Mouse (Mus musculus): ENCODE data around the gene Zfp82.

The Zfp82 gene

DNA sequence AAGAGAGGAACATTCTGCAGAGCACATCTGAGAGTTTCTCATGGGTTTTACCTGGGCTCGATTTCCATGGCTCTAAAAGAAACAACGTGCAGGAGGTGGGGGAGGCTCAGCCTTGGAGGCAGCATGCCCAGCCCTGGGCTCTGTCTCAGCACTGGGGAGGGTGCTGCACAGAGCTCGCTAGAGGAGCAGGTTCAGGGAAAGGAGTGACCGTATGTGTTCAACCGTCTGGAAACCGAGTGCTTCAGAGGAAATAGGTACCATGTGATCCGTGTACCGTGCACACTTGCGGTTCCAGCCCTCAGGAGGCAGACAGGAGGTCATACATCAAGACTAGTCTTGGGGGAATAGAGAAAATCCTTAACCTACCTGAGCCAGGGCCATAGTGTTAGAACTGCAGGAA, 28.3 kb downstream of the Zfp82 start:
- no peak for DNase-seq

DNA sequence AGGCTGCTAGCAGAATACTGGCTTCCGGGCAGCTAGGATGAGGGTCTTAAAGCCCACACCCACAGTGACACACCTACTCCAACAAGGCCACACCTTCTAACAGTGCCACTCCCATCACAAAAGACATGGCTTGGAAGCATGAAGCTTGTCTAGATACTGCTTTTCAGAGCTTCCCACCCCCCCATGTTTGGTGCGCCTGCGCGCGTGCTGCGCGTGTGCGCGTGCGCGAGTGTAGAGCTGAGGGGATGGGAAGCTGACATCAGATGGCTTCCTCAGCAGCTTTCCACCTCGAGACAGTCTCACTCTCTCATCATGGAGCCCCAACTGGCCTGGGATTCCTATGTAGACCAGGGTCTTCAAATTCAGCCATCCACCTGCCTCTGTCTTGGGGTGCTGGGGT, 38.4 kb downstream of the Zfp82 start:
- DNase-seq, result no peak

DNA sequence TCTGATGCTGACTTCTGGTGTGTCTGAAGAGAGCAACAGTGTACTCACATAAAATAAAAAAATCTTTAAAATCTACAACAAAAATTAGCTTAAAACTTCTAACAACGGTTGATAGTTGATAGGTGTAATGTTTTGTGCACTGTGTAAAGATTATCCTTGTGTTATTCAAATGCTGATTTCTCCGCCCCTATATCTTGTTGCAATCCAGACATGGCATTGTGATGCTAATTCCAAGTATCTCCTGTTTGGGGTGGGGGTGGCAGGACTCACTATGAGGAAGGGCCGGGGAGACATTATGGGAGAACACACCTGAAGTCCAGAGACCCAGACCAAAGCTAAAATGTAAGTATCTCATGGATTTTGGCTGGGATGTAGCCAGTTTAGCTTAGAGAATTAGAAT, 41.3 kb downstream of the Zfp82 start:
- no peak for DNase-seq

DNA sequence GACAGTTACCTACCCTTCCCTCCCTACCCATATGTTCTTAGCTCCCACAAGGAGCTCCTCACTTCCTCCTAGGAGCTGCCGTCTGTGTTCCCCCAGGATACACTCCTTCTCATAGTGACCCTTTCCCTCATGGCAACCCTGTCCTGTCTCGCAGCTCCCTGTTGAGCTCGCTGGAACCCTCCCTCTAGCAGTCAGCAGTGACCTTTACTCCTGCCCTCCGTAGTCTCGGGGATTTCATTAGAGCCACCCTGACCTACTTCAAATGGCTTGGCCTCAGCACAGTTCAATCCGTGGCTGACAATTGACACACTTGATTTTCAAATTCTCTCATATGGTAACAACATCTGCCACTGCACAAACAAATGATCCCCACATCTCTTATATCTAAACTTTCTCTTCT, 42.0 kb downstream of the Zfp82 start:
- no peak for DNase-seq

DNA sequence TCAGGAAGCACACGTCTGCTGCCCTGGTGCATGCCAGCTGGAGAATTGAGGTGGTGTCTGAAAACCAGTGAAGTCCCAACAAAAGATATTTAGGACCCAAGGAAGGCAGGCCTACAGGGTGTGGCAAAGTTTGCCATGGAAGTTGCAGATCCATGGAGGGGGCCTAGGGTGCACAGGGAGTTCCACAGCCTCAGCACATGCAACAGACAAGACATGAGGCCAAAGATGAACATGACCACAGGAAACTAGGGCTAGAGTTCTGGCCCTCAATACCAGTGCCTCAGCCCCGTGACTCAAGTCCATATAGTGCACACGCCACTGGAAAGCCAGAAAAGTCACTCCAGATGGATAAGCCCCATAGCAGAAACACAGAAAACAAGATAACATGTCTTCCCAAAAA, 44.1 kb downstream of the Zfp82 start:
- DNase-seq, result no peak

DNA sequence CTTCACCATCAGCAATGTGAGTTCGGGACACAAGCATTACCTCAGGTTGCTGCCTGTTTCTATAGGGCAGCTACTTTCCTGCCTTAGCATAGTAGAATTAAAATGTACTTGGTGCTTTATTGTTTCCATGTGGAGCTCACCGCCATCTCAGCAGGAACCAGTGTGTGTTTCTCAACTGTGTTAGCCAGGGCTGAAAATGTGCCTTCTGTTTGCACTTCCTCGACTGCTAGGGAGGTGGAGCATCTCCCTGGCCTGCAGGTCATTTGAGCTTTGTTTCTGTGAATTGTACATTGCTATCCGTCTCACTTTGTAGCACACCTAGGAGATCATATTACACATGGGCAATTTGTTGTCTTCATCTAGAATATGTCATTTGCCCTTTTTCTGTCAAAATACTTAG, 45.4 kb downstream of the Zfp82 start:
- no peak for DNase-seq

DNA sequence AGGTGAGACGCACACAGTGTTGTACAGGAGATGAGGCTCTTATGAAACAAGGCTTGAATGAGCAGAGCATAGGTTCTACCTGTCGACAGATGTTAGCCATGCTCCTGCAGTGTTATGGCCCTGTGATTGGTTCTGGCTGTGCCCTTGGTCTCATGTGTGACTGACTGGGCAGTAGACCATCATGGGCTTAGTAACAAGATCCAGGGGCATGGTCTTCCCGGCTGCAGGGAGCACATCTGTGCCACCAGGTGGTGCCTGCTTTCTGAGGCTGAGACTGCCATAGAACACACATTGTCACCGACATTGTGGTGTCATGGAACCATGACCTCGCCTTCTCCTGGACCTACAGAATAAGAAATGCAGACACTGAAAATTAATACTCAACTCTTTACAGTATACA, 47.3 kb downstream of the Zfp82 start:
- no peak for DNase-seq

DNA sequence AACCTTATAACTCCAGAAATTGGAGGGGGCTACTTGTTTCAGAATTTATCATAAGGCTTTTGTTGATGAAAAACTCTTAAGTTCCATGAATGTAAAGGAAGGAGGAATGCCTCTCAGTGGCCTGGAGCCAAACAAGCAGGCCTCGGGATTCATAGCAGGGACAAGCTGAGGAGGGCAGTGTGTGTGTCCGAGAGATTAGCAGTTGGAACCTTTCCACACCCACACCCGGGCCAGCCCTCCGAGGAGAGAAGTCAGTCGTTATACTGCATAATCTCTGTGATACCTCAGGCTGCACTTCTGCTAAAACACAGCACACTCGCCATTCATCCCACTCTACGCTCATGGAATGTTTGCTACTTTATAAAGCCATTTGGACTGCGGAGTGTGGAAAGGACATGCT, 48.9 kb downstream of the Zfp82 start:
- no peak for DNase-seq

DNA sequence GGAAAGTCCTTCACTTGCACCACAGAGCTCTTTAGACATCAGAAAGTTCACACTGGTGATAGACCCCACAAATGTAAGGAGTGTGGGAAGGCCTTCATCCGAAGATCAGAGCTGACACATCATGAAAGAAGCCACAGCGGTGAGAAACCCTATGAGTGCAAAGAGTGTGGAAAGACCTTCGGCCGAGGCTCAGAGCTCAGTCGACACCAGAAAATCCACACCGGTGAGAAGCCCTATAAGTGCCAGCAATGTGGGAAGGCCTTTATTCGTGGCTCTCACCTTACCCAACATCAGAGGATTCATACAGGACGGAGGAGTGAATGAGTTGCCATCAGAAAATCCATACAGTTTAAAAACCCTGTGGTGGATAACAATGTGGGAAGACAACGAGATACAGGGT, 49.4 kb downstream of the Zfp82 start:
- no peak for DNase-seq

DNA sequence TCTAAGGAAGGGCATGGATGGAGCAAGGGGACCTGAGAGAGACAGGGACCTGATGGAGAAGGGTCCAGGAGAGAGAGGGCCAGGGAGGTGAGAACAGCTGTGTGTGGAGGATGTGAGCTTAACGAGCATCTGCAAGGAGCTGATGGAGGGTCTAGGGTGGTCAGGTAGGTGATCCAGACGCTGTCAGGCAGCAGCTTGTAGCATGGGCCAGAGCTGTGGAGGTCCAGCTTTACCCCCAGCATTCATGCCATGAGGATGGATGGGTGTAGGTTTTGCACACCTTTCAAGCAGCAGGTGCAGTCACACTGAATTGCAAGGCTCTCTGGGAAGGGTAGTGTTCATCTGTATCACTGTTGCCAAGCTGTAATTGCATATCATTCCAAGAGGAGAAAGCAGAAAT, 53.2 kb downstream of the Zfp82 start:
- no peak for DNase-seq

DNA sequence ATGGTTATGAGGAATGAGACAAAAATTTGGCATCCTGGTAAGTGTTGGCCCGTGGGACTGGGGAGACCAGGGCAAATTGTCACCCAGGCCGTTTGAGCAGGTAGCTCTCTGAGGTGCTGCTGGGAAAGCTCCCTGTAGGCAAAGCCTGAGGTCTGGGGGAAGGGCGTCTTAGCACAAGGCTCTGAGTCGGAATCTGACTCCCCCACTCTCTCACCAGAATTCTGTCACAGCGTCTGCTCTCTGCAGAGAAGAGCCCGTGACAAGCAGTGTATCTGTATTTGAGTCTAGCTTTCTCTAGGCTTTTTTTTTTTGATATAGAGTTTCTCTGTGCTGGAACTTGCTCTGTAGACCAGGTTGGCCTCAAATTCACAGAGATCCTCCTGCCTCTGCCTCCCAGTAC, 55.5 kb downstream of the Zfp82 start:
- no peak for DNase-seq

DNA sequence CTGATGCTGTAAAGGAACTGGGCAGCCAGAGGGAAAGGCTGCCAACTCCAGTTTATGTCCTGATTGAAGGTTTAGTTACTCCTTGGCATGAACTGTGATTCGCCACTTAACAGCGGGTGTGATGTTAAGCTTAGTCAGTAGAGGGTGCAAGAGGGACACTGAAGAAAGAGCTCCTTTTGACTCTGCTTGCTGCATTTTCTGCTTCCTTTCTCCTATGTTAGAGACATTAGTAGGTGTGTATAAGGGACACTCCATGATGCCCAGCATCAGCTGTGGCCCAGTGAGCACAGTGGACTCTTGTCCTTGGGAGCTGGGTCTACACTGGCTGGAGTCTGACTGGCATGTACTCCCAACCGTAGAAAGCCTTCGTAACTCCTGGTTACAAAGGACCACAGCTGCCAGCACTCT, 59.7 kb downstream of the Zfp82 start:
- peak; percentile 54 to 61 for DNase-seq

DNA sequence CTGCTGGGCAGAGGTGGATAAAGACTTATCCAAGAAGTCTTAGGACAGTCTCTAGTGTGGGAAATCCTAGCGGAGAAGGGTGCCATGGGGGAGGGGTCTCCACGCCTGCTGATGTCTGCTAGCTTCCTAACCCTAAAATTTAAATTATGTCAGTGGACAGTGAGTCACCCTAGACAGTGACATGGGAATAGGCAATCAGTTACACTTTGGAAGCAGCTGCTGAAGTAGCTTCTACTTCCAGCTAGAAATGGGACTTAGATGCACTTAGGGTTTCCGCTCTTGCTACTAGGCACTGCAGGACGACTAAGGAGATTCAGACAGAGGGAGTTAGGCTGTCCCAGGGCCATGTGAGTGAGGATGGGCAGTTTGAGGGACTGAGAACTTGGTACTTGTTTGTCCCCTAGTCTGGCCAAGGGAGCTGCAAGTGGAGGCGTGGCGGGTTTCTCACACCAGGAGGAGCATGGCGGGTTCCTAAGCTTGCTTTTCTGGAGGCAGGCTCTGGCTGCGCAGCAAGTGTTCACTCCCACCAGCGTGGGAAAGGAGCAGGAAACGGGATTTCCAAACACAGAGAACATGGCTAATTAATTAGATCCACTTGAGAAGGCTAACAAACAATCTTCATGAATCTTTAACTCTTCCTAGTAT, 62.0 kb downstream of the Zfp82 start:
- no peak for DNase-seq

DNA sequence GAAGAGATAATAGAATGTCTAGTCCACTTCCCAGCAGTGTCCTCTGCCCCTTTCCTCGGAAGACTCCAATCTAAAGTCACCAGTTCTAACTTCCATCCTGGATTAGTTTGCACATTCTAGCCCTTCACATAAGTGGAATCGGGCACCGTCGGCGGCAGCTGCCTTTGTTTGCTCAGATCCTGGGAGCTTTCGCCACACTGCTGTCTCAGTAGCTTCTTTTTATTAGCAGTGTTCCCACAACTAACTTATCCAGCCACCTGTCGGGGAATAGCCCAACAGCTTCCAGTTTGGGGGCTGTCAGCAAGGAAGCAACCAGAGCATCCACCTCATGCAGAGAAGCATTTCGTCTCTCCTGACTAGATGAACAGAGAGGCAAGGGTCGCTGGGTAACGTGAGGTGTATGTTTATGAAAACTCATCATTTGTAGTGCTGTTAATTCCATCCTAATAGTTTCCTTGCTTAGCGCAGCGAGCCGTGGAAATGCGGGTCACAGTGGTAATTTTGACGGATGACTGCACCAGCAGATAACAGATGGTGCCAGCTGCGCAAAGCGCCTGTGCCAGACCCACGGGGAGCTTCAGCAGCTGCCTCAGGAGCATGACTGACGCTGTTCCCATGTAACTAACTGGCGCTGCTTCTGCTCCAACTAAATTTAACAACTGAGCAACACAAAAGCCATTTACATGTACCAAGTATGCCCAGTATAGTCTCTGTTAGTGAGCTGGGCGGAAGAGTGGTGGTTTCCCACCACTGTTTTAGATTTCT, 63.2 kb downstream of the Zfp82 start:
- peak in 1 of 2 experiments; percentile 14 for DNase-seq

DNA sequence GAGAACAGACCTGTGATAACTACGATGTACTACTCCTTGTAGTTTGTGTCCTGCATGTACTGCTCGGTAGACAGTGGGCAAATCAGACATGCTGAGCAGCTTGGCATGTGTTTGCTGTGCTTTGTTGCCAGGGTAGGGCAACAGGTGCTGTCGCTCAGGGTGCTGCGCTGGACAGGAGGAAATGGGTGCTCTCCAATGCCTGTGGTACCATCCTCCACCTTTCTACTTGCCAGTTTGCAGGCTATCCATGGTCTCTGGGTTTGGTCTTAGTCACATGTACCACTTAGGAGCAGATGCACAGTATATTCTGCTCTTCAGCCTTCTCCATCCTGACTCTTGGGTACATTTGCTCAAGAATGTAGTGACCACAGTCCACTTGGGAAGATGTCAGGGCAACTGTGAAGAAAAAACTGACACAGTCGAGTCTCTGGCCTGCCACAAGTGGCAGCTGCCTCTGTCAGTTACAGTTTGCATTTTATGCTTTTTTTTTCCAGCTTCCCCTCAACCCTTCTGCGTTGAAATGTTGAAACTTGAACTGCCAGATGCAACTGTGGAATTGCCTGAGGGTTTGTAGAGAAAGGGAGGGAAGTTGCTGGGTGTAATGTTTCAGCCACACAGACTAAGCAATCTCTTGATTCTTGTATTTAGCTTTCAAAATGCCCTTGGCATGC, 64.5 kb downstream of the Zfp82 start:
- DNase-seq, result no peak

DNA sequence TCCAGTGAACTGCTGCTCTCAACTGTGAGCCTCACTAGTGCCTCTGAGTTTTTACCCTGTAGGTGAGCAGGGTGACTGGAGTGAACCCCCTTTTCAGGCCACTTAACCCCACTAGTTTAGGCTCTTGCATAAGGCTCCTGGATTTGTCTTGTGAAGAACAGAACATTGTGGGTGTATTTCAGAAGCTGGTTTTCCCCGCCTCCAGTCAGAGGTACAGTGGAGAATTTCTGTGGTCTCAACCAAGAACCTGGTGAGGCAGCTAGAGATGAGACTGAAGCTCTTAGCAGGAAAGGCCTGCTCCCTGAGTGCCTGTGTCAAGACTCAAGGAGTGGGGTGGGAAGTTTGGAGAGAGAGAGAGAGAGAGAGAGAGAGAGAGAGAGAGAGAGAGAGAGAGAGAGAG, 65.1 kb downstream of the Zfp82 start:
- no peak for DNase-seq
